Mouse (Mus musculus) G1E (cell line): ENCODE measurements around the gene Ifnlr1.

Experiments used
- CTCF ChIP-seq: IDR thresholded peaks from 2 replicates; pipeline ENCODE4 v1.5.1; 2012; ENCODE audit warnings: low read depth, low read length, inconsistent platforms, mixed read lengths
- GATA1 ChIP-seq: IDR thresholded peaks from 2 replicates; pipeline ENCODE4 v1.6.1; 2012; ENCODE audit warnings: borderline replicate concordance, low read length, inconsistent platforms, mixed read lengths
- POLR2AphosphoS5 ChIP-seq: IDR thresholded peaks from 2 replicates; pipeline ENCODE4 v1.6.1; 2012; ENCODE audit warnings: low read depth, low read length, inconsistent platforms; ENCODE audit not compliant: insufficient replicate concordance

DNA sequence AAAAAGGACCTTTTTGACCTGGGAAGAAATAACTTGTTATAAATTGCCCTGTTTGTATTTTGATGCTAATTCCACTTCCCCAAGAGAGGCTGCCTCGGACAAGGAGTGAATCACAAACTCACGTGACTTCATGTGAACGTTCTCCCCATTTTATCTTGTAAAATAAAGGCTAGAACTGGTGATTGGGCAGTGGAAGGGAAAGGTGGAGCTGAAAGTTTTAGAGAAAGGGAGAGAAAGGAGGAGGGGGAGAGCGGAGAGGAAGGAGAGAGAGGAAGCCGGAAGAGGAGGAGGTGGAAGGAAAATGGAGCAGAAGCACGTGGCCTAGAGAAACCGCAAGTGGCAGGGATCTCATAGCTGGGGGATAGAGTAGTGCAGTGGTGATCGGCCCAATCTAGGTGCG lies 11.1 kb upstream of the Ifnlr1 start:
- TF ChIP-seq GATA1 (no peak), CTCF (no peak), POLR2AphosphoS5 (no peak)
